Mouse (Mus musculus) heart, postnatal 0 days (tissue): ENCODE results near the gene Olfr971.
"Not testable (repeated sequence)": the region's sequence is repeated elsewhere in the genome, so short reads cannot be mapped to it uniquely, and the experiment has no call there.

ENCODE experiments used
- CTCF ChIP-seq: IDR thresholded peaks from 2 replicates; pipeline ENCODE4 v1.5.1; 2016; ENCODE audit warnings: antibody characterized with exemption, control low read depth, low read depth
- EP300 ChIP-seq: IDR thresholded peaks from 2 replicates; pipeline ENCODE4 v1.6.1; 2016; ENCODE audit warnings: antibody characterized with exemption, low read depth

DNA sequence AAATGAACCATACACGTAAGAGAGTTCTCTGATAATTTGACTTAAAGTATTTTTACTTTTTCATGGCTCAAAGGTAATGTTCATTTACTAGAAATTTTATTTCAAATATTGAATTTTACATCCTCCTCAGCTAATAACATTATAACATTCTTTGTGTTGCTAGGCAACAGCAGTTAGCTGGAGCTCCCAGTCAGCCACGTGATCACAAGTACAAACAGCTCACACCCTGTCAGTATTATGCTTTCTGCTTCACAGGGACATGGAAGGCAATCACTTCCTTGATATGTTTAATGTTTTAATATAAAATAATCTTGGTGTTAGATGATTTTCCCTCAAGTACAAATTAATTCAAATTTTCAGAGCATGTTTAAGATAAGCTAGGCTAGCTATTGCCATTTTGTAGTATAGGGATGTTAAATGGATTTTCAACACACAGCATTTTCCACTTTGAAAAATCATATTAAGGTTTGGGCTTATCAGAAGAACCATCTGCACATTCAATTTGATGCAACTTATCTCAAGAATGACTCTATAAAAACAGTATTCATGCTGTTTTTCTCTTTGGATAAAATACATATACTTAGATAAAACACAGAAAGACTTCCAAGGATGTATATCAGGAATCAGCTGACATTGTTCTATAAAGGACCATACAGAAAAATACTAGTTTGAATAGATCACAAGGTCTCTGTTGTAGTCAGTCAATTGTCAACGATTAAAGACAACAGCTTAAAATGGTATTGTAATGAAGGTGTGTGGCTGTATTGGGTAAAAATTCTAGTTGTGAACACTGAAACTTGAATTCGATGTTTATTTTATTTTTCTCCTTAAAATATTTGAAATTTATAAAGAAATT lies 41.1 kb downstream of the Olfr971 start:
- TF ChIP-seq CTCF, EP300: not testable (repeated sequence)
